Mouse (Mus musculus): ENCODE measurements at regions not wholly inside any gene's neighbourhood (a gene's known extent, or its start where the extent isn't known, plus 50 kb on each side); places are given as distances from the start of the nearest gene placed in this dataset.
A peak's percentile ranks its signal among the peaks of the same experiment; 100 is the strongest.

DNA sequence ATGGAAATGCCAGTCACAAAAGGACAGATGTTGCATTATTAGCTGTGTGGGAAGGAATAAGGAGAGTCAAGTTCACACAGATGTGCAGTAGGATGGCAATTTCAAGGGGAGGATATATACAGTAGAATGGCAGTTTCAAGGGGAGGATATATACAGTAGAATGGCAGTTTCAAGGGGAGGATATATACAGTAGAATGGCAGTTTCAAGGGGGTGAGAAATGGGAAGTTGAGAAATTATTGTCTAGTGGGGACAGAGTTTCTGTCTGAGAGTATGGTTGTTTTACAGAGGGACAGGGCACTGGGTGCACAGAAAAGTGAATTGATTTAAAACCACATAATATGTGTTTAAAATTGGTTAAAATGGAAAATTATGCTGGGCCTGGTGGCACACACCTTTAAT lies 54.8 kb upstream of the Scel start:
- H3K27ac ChIP-seq (ENCODE audit: low read depth, low read length) = no peak overlapping the region
- no peaks in the 10 kb centered on the region for H3K9me3 ChIP-seq (ENCODE audit: control insufficient read depth, low read length)
- no peaks in the 10 kb centered on the region for H3K27me3 ChIP-seq (replicated peaks; ENCODE audit: control insufficient read depth, insufficient read depth, low read length)
- no peak overlapping the region for H3K4me3 ChIP-seq (ENCODE audit: low read length)
- H3K4me1 ChIP-seq (ENCODE audit: control insufficient read depth, insufficient read depth, low read depth, low read length) = no peaks in the 10 kb centered on the region
- ATAC-seq = no peak
- H3K4me2 ChIP-seq (ENCODE audit: low read length) = no peak overlapping the region
- H3K36me3 ChIP-seq (ENCODE audit: control insufficient read depth, insufficient read depth, low read length) = no peaks in the 10 kb centered on the region
- no peak overlapping the region for H3K9ac ChIP-seq (ENCODE audit: low read depth, low read length)

DNA sequence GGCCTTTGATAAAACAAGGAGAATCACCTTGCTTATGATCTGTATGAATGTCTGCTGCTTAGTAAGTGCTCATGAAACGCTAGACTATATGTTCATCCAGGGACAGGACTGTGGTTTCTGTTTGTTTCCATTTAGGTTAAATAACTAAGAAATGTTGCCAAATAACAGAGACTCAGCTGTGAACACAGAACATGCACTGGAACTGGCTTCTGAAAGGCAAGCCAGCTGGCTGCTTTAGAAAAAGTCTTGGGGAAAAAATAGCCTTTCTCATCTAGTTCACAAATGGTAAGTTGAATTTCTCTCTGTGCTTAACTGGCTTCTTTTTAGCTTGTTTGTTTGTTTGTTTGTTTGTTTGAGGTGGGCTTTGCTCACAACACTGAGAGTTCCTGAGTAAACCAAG lies 57.0 kb upstream of the Scel start:
- Histone ChIP-seq H3K4me2 (ENCODE audit: low read length) (no peak overlapping the region), H3K36me3 (ENCODE audit: control insufficient read depth, insufficient read depth, low read length) (no peaks in the 10 kb centered on the region), H3K27me3 (replicated peaks; ENCODE audit: control insufficient read depth, insufficient read depth, low read length) (no peaks in the 10 kb centered on the region), H3K9me3 (ENCODE audit: control insufficient read depth, low read length) (no peaks in the 10 kb centered on the region), H3K4me1 (ENCODE audit: control insufficient read depth, insufficient read depth, low read depth, low read length) (no peaks in the 10 kb centered on the region), H3K9ac (ENCODE audit: low read depth, low read length) (no peak overlapping the region), H3K4me3 (ENCODE audit: low read length) (no peak overlapping the region), H3K27ac (ENCODE audit: low read depth, low read length) (no peak overlapping the region)
- no peak for ATAC-seq
- 93% methylated on average over 1 of the region's 1 CpGs for WGBS

DNA sequence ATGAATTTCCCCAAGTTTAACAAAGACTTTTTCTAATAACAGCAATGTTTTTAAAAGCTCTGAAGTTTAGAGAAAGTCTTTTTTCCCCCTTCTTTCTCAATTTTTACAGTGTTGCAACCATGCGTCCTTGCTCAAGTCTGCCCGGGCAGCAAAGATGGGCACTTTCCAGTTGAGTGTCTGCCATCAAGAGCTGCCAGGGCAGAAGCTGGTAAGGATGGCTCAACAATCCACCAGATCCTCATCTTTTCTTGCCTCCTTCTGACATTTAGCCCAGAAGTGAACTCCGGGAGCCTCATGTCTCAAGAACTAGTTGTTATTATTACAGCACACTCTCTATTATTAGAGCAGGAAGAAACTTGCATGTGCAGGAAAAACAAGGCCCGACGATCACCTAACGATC lies 62.4 kb upstream of the Scel start:
- H3K4me1 ChIP-seq (ENCODE audit: control insufficient read depth, insufficient read depth, low read depth, low read length) = no peaks in the 10 kb centered on the region; the same call in 1 of the 2 replicates
- no peak overlapping the region for H3K27ac ChIP-seq (ENCODE audit: low read depth, low read length)
- 91% methylated on average over 6 of the region's 6 CpGs for WGBS
- ATAC-seq = no peak
- no peaks in the 10 kb centered on the region for H3K27me3 ChIP-seq (replicated peaks; ENCODE audit: control insufficient read depth, insufficient read depth, low read length)
- no peak overlapping the region for H3K9ac ChIP-seq (ENCODE audit: low read depth, low read length)
- no peaks in the 10 kb centered on the region for H3K36me3 ChIP-seq (ENCODE audit: control insufficient read depth, insufficient read depth, low read length)
- H3K4me3 ChIP-seq (ENCODE audit: low read length) = no peak overlapping the region
- H3K4me2 ChIP-seq (ENCODE audit: low read length) = no peak overlapping the region
- H3K9me3 ChIP-seq (ENCODE audit: control insufficient read depth, low read length) = no peaks in the 10 kb centered on the region

DNA sequence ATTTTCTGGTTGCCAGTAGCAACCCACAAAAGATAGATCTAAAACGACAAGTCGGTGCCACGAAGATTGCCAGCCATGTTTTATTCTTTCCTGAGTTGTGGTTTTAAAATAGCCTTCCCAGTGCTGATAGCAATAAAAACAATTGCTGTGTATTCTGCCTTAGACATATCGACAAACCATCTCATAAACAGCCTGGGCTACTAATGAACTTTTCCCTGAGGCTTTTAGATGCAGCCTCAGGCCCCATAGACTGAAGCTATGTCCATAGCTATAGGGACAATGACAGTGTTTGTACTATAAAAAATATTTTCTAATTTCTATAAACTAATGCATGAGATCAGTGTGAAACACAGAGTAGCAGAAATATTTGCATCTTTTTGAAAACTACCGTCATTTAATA lies 63.7 kb upstream of the Scel start:
- 0 out of 2 replicates have a peak, but pooled peaks have one; percentile 32 for ATAC-seq
- WGBS = 56% methylated on average over 5 of the region's 5 CpGs

DNA sequence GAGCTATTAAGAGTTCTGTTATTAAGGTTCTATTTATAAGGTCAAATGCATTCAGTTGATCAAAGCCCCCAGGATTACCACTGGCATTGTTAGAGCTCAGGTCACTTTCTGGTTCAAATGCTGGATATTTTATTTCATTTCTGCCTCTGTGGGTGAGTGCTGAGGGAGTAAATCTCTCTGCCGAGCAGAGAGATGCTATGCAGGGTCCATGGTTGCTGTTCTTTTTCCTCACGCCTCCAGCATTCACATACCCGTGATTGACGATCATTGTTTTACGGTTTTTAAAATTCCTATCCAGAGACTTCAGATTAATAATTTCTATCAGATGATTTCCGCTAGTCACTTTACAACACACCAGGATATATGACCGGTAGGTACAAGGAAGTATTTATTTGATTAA lies 64.1 kb upstream of the Scel start:
- Histone ChIP-seq H3K4me3 (ENCODE audit: low read length) (no peak overlapping the region), H3K27ac (ENCODE audit: low read depth, low read length) (no peak overlapping the region), H3K9me3 (ENCODE audit: control insufficient read depth, low read length) (no peaks in the 10 kb centered on the region), H3K4me1 (ENCODE audit: control insufficient read depth, insufficient read depth, low read depth, low read length) (no peaks in the 10 kb centered on the region; the same call in 1 of the 2 replicates), H3K36me3 (ENCODE audit: control insufficient read depth, insufficient read depth, low read length) (no peaks in the 10 kb centered on the region), H3K9ac (ENCODE audit: low read depth, low read length) (no peak overlapping the region), H3K4me2 (ENCODE audit: low read length) (no peak overlapping the region), H3K27me3 (replicated peaks; ENCODE audit: control insufficient read depth, insufficient read depth, low read length) (no peaks in the 10 kb centered on the region)
- 54% methylated on average over 7 of the region's 7 CpGs for WGBS
- peak; percentile 66; the same call in 1 of the 2 replicates for ATAC-seq

More for the DNA sequence above, 63.7 kb upstream of the Scel start:
- H3K9ac ChIP-seq (ENCODE audit: low read depth, low read length) = no peak overlapping the region
- H3K36me3 ChIP-seq (ENCODE audit: control insufficient read depth, insufficient read depth, low read length) = no peaks in the 10 kb centered on the region
- no peak overlapping the region for H3K4me2 ChIP-seq (ENCODE audit: low read length)
- H3K4me1 ChIP-seq (ENCODE audit: control insufficient read depth, insufficient read depth, low read depth, low read length) = no peaks in the 10 kb centered on the region; the same call in 1 of the 2 replicates
- H3K27me3 ChIP-seq (replicated peaks; ENCODE audit: control insufficient read depth, insufficient read depth, low read length) = no peaks in the 10 kb centered on the region
- no peaks in the 10 kb centered on the region for H3K9me3 ChIP-seq (ENCODE audit: control insufficient read depth, low read length)
- no peak overlapping the region for H3K27ac ChIP-seq (ENCODE audit: low read depth, low read length)
- H3K4me3 ChIP-seq (ENCODE audit: low read length) = no peak overlapping the region

DNA sequence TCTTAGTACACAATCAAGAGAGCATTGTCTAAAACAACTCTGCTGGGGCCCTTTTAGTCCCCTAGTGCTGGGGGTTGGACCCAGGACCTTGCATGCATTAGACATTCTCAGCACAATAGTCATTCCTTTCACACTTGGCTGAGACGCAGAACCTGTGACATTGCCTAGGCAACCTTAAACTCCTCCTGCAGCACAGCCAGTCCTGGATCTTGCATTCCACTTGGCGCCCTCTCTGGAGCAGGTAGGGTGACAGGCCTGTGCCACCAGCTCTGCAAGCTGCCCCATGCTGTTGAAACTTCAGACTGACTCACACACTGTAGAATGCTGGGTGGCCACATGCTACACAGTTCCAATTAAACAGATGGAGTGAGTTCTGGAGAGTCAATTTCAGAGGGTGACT lies 66.5 kb upstream of the Scel start:
- Histone ChIP-seq H3K4me3 (ENCODE audit: low read length) (no peak overlapping the region), H3K9ac (ENCODE audit: low read depth, low read length) (no peak overlapping the region), H3K36me3 (ENCODE audit: control insufficient read depth, insufficient read depth, low read length) (no peaks in the 10 kb centered on the region), H3K27me3 (replicated peaks; ENCODE audit: control insufficient read depth, insufficient read depth, low read length) (no peaks in the 10 kb centered on the region), H3K4me1 (ENCODE audit: control insufficient read depth, insufficient read depth, low read depth, low read length) (no peaks in the 10 kb centered on the region; the same call in 1 of the 2 replicates), H3K27ac (ENCODE audit: low read depth, low read length) (no peak overlapping the region), H3K4me2 (ENCODE audit: low read length) (no peak overlapping the region), H3K9me3 (ENCODE audit: control insufficient read depth, low read length) (no peaks in the 10 kb centered on the region)
- peak; percentile 40; the same call in 1 of the 2 replicates for ATAC-seq
- 40% methylated on average over 2 of the region's 2 CpGs for WGBS

DNA sequence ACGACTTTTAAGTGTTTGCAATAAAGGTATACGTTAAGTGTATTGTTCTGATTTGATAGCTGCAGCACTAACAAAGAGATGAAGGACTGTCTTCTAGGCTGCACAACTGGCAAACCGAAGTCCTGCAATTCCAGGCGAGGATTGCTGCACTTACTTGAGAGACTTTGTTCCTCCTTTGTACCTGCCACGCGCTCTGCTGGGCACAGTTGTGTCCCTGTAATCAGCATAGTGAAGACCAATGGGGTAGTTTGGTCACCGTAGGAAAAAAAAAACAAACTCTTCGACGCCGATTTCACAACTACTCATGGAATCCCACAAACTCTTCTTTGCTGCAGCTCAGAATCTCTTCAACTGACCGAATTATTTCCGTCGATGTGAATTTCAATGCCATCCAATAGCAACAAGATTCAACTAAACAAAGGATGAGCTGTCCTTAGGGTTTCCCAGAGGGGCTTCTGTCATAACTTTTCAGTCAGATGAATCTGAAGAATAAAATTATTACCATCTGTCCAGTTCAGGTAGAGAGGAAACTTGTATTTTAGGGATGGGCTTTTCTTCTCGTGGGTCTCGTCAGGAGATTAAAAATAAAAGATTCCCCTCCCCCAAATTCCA lies 71.6 kb upstream of the Scel start:
- Histone ChIP-seq H3K9ac (ENCODE audit: low read depth, low read length) (no peak overlapping the region), H3K4me3 (ENCODE audit: low read length) (no peak overlapping the region), H3K36me3 (ENCODE audit: control insufficient read depth, insufficient read depth, low read length) (no peaks in the 10 kb centered on the region), H3K27ac (ENCODE audit: low read depth, low read length) (no peak overlapping the region), H3K9me3 (ENCODE audit: control insufficient read depth, low read length) (no peaks in the 10 kb centered on the region), H3K27me3 (replicated peaks; ENCODE audit: control insufficient read depth, insufficient read depth, low read length) (no peaks in the 10 kb centered on the region), H3K4me1 (ENCODE audit: control insufficient read depth, insufficient read depth, low read depth, low read length) (no peaks in the 10 kb centered on the region), H3K4me2 (ENCODE audit: low read length) (no peak overlapping the region)
- ATAC-seq = no peak
- WGBS = 72% methylated on average over 15 of the region's 15 CpGs

DNA sequence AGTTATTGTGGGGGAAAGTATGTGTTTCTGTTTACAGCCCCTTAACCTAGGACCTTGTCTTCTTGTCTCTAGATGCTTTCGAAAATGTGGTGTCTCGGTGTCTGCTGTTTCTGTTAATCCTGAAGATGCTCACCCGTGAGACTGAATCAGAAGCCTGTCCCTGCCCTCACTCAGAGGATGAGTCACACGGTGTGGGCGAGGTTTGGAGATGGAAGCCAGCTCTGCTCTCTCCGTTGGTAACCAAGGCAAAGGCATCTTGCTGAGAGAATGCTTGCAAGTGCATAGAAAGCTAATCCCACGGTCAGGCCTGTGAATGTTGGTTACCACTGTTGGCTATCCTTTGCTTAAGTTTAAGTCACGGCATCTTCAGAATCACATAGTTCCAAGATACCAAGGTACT lies 72.9 kb upstream of the Scel start:
- ATAC-seq = no peak
- no peak overlapping the region for H3K9ac ChIP-seq (ENCODE audit: low read depth, low read length)

DNA sequence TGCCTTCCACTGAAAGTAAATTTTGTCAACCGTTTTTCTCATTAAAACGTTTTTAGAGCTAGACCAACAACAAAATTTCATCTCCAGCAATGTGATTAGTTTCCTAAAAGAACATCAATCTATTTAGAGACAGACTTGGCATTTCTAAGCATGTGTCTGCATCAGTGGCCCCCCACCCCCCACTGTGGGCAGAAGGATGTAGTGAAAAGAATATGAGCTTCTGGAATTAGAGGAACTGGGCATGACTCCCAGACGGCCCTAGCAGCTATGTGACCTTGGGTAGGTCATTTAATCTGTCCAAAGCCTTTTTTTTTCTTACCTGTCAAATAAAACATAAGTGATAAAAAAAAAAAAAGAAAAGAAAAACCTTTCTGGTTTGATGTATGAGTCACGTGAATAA lies 78.9 kb upstream of the Scel start:
- Histone ChIP-seq H3K9me3 (ENCODE audit: control insufficient read depth, low read length) (no peaks in the 10 kb centered on the region), H3K36me3 (ENCODE audit: control insufficient read depth, insufficient read depth, low read length) (no peaks in the 10 kb centered on the region), H3K4me2 (ENCODE audit: low read length) (no peak overlapping the region), H3K27me3 (replicated peaks; ENCODE audit: control insufficient read depth, insufficient read depth, low read length) (no peaks in the 10 kb centered on the region), H3K4me3 (ENCODE audit: low read length) (no peak overlapping the region), H3K4me1 (ENCODE audit: control insufficient read depth, insufficient read depth, low read depth, low read length) (no peaks in the 10 kb centered on the region), H3K9ac (ENCODE audit: low read depth, low read length) (no peak overlapping the region), H3K27ac (ENCODE audit: low read depth, low read length) (no peak overlapping the region)
- no peak for ATAC-seq
- WGBS = 55% methylated on average over 4 of the region's 4 CpGs

More for the DNA sequence above, 72.9 kb upstream of the Scel start:
- no peak overlapping the region for H3K4me3 ChIP-seq (ENCODE audit: low read length)
- no peak overlapping the region for H3K4me2 ChIP-seq (ENCODE audit: low read length)
- no peak overlapping the region for H3K27ac ChIP-seq (ENCODE audit: low read depth, low read length)
- H3K27me3 ChIP-seq (replicated peaks; ENCODE audit: control insufficient read depth, insufficient read depth, low read length) = no peaks in the 10 kb centered on the region
- 55% methylated on average over 8 of the region's 8 CpGs for WGBS
- no peaks in the 10 kb centered on the region for H3K9me3 ChIP-seq (ENCODE audit: control insufficient read depth, low read length)
- H3K4me1 ChIP-seq (ENCODE audit: control insufficient read depth, insufficient read depth, low read depth, low read length) = no peaks in the 10 kb centered on the region
- H3K36me3 ChIP-seq (ENCODE audit: control insufficient read depth, insufficient read depth, low read length) = no peaks in the 10 kb centered on the region

DNA sequence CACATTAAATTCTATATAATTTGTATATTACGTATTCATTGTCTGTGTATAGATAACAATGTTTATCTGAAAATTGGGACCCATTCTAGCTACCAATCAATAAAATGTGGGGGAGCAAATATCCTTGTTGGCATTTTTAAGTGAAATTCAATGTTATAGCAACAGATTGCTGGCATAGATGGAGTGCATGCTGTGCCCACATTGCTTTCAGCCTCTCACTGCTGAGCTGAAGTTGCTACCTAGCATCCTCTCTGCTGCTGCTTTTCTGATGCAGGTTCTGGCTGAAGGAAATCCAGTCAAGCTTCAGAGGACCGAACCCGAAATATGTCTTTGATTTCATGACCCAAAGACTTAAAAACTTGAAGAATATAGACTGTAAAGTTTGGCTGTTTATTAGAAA lies 80.0 kb upstream of the Scel start:
- Histone ChIP-seq H3K4me3 (ENCODE audit: low read length) (no peak overlapping the region), H3K27me3 (replicated peaks; ENCODE audit: control insufficient read depth, insufficient read depth, low read length) (no peaks in the 10 kb centered on the region), H3K27ac (ENCODE audit: low read depth, low read length) (no peak overlapping the region), H3K4me2 (ENCODE audit: low read length) (no peak overlapping the region), H3K36me3 (ENCODE audit: control insufficient read depth, insufficient read depth, low read length) (no peaks in the 10 kb centered on the region), H3K9me3 (ENCODE audit: control insufficient read depth, low read length) (no peaks in the 10 kb centered on the region), H3K4me1 (ENCODE audit: control insufficient read depth, insufficient read depth, low read depth, low read length) (no peaks in the 10 kb centered on the region), H3K9ac (ENCODE audit: low read depth, low read length) (no peak overlapping the region)
- WGBS = 80% methylated on average over 3 of the region's 3 CpGs
- no peak for ATAC-seq

Measured in hindbrain, embryonic 16.5 days (tissue).